Mouse (Mus musculus): Measurements from ENCODE around the gene Ggta1.

Ggta1 gene

GRCm38 (mm10) chr2:35490458-35491111 is 27.6 kb upstream of the Ggta1 start:
- no peak for DNase-seq

- no peak for DNase-seq
These were observed 24.7 kb upstream of the Ggta1 start for GRCm38 (mm10) chr2:35487700-35488099.

GRCm38 (mm10) chr2:35486981-35487655 is 24.1 kb upstream of the Ggta1 start:
- DNase-seq, result no peak

GRCm38 (mm10) chr2:35484102-35484501 is 21.1 kb upstream of the Ggta1 start:
- no peak for DNase-seq

GRCm38 (mm10) chr2:35483402-35483801 is 20.4 kb upstream of the Ggta1 start:
- no peak for DNase-seq

- DNase-seq, result no peak
These were observed 18.4 kb upstream of the Ggta1 start for GRCm38 (mm10) chr2:35481322-35481990.

- no peak for DNase-seq
These were observed 17.0 kb upstream of the Ggta1 start for GRCm38 (mm10) chr2:35480073-35480472.

GRCm38 (mm10) chr2:35478812-35479122 is 15.7 kb upstream of the Ggta1 start:
- no peak for DNase-seq

GRCm38 (mm10) chr2:35477999-35478811 is 15.2 kb upstream of the Ggta1 start:
- DNase-seq, result no peak

- DNase-seq, result no peak
These were observed 14.3 kb upstream of the Ggta1 start for GRCm38 (mm10) chr2:35477321-35477720.

- DNase-seq, result no peak
These were observed 11.9 kb upstream of the Ggta1 start for GRCm38 (mm10) chr2:35474916-35475315.

- no peak for DNase-seq
These were observed 6.2 kb upstream of the Ggta1 start for GRCm38 (mm10) chr2:35469266-35469665.

GRCm38 (mm10) chr2:35468276-35468675 is 5.2 kb upstream of the Ggta1 start:
- DNase-seq, result no peak

GRCm38 (mm10) chr2:35467855-35468254 is 4.8 kb upstream of the Ggta1 start:
- DNase-seq, result no peak

- no peak for DNase-seq
These were observed 2.6 kb upstream of the Ggta1 start for GRCm38 (mm10) chr2:35465677-35466076.

- no peak for DNase-seq
These were observed 1.5 kb upstream of the Ggta1 start for GRCm38 (mm10) chr2:35464548-35464947.

- DNase-seq, result no peak
These were observed 1.1 kb upstream of the Ggta1 start for GRCm38 (mm10) chr2:35464089-35464534.

- peak; percentile 66 to 76 for DNase-seq
These were observed 499 bp upstream of the Ggta1 start for GRCm38 (mm10) chr2:35463372-35464088.

- DNase-seq, result peak in 1 of 2 experiments; percentile 50
These were observed 852 bp downstream of the Ggta1 start for GRCm38 (mm10) chr2:35461971-35462787.

- DNase-seq, result peak; percentile 52 to 68
These were observed 1.7 kb downstream of the Ggta1 start for GRCm38 (mm10) chr2:35461131-35461947.
